Mouse (Mus musculus) embryonic facial prominence, embryonic 10.5 days (tissue): ENCODE data around the gene Map3k5. TPM values are rescaled to one million over a fixed set of nuclear protein-coding genes. Genes with fewer than 3 reads are reported as not detected.
A peak's percentile ranks its signal among the peaks of the same experiment; 100 is the strongest.

Experiments
- DNase-seq: peaks from one replicate; pipeline ENCODE4 v3.0.0-alpha.2; 2017; ENCODE audit warnings: low spot score
- H3K27ac ChIP-seq: fragments of 300-500 bp; sonication (generic); replicated peaks from 2 replicates; pipeline ENCODE4 v1.5.1; 2016; ENCODE audit warnings: mild to moderate bottlenecking
- H3K27me3 ChIP-seq: fragments of 300-500 bp; sonication (generic); replicated peaks from 2 replicates; pipeline ENCODE4 v1.6.1; 2016; ENCODE audit warnings: low read depth, mild to moderate bottlenecking; ENCODE audit not compliant: poor library complexity, severe bottlenecking
- H3K36me3 ChIP-seq: fragments of 300-500 bp; sonication (generic); replicated peaks from 2 replicates; pipeline ENCODE4 v1.6.1; 2016; ENCODE audit warnings: mild to moderate bottlenecking, moderate library complexity
- H3K4me1 ChIP-seq: fragments of 300-500 bp; sonication (generic); 2 replicates; pipeline ENCODE4 v1.6.1; 2016
- H3K4me3 ChIP-seq: fragments of 300-500 bp; sonication (generic); 2 replicates; pipeline ENCODE4 v1.5.1; 2016; ENCODE audit warnings: mild to moderate bottlenecking, moderate library complexity
- H3K9me3 ChIP-seq: fragments of 300-500 bp; sonication (generic); 2 replicates; pipeline ENCODE4 v1.6.1; 2016; ENCODE audit warnings: mild to moderate bottlenecking
- WGBS: fragments of 180-500 bp; shearing (Covaris S2); methylation state at CpG from one replicate; pipeline ENCODE4 v1.1.7; 2016; 5-methylcytosine and 5-hydroxymethylcytosine counted together
- polyA plus RNA-seq: library from polyadenylated mRNA; unstranded; fragments of >200 nt; fragmentation: Nextera tagmentation; extraction: Ambion mirVana; gene quantifications from 2 replicates; pipeline ENCODE4 v1.2.1, GENCODE M21; 2016

Gene Map3k5
- 0.86 and 1.4 TPM in 2 replicates for polyA plus RNA-seq

DNA sequence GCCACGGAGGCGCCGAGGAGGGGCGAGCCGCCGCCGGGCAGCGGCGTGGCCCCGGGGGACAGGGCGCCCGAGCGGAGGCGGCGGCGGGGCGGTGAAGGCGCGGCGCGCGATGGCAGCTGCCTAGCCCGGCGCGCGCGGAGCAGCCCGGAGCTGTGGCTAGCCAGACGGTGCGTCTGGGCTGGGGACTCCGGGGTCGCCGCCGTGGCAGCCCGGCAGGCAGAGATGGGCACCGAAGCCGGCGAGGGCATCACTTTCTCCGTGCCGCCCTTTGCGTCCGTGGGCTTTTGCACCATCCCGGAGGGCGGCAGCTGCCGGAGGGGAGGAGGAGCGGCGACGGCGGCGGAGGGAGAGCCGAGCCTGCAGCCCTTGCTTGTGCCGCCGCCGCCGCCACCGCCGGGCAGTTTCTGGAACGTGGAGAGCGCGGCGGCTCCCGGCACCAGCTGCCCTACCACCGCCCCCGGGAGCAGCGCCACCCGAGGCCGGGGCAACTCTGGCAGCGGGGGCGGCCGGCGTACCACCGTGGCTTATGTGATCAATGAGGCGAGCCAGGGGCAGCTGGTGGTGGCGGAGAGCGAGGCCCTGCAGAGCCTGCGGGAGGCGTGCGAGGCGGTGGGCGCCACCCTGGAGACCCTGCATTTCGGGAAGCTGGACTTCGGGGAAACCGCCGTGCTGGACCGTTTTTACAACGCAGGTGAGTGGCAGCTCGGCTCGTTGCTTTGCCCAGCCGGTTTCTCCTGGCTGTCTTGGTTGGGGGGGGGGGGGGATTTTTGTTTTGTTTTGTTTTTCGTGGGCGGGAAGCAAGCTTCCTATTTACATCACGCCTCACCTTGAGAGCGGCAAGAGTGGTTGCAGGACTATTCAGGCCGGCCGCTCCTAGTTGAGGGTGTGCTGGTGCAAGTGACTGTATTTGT is at the start of gene Map3k5:
Map3k5 (plus strand) TSS at position 89 of the 911 bp plus-strand sequence.
- peak within 1 kb of the TSS; percentile 82 for H3K27ac ChIP-seq
- DNase-seq, result peak; percentile 79
- H3K4me3 ChIP-seq, result peak within 1 kb of the TSS; percentile 73
- peaks cover 43% of the 10 kb centered on the region for H3K4me1 ChIP-seq
- under 1% methylated on average over 95 of the region's 95 CpGs for WGBS
- no peaks in the 10 kb centered on the region for H3K36me3 ChIP-seq
- H3K27me3 ChIP-seq, result peaks cover 53% of the 10 kb centered on the region
- H3K9me3 ChIP-seq, result no peaks in the 10 kb centered on the region

DNA sequence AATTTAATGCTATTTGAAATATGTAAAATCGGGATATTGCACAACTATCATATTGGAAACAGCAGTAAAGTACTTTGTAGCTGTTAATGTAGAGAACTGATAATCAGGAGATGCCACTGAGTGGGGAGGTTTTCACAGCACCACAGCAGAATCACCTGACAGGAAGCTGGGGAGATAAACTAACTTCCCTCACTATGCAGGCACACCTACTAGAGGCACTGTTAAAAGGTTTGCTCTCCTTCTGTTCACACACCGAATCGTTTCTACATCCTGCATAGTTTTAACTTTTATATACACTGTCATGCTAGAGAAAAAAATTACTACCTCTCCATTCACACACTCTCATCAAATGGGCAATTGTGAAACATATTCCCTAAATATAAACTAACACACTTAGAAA is 48.0 kb upstream of the Map3k5 start:
- peaks cover 21% of the 10 kb centered on the region for H3K36me3 ChIP-seq
- no peaks in the 10 kb centered on the region for H3K4me1 ChIP-seq
- DNase-seq, result no peak
- WGBS, result 90% methylated on average over 3 of the region's 3 CpGs
- no peaks in the 10 kb centered on the region for H3K9me3 ChIP-seq
- no peak overlapping the region for H3K27ac ChIP-seq
- no peaks in the 10 kb centered on the region for H3K27me3 ChIP-seq
- no peak overlapping the region for H3K4me3 ChIP-seq

DNA sequence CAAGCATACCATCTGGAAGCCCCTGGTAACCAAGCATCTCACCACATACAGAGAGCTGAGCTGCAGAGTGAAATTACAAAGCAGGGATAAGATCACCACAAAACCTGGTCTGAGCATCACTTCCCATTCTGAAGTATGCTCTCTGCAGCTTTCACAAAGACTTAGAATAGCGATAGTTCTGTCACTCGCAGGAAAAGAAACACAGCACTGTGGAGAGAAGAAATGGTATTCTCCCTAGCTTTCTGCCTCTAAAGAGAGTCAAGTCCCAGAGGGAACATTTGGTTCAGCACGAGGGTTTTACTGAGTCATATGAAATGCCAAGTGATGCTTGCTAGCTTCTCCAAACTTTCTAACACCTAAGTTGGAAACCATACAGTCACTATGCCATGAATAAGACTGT is 44.4 kb upstream of the Map3k5 start:
- DNase-seq, result no peak
- Histone ChIP-seq H3K36me3 (peaks cover 12% of the 10 kb centered on the region), H3K9me3 (no peaks in the 10 kb centered on the region), H3K4me1 (no peaks in the 10 kb centered on the region), H3K4me3 (no peak overlapping the region), H3K27me3 (no peaks in the 10 kb centered on the region), H3K27ac (no peak overlapping the region)
- WGBS, result 84% methylated on average over 3 of the region's 3 CpGs

DNA sequence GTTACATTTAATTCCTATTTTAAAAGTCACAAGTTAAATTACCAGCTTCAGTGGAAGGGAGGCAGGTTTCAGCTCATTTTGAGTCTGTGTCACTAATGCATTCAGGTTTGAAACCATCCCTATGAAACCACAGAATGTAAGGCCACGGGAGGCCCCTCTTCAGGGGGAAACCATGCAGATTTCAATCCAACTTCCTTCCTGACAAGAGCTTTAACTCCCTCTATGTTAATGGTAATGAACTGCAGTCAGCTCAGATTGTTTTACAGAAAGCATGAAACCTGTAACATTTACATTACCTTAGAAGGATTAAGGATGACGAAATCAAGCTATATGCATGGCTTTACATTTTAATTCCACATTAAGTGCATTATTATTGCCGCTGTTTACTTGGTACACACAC is 42.6 kb upstream of the Map3k5 start:
- no peak for DNase-seq
- Histone ChIP-seq H3K4me3 (no peak overlapping the region), H3K27ac (no peak overlapping the region), H3K9me3 (no peaks in the 10 kb centered on the region), H3K27me3 (no peaks in the 10 kb centered on the region), H3K36me3 (peaks cover 12% of the 10 kb centered on the region), H3K4me1 (no peaks in the 10 kb centered on the region)
- 53% methylated on average over 3 of the region's 3 CpGs for WGBS

DNA sequence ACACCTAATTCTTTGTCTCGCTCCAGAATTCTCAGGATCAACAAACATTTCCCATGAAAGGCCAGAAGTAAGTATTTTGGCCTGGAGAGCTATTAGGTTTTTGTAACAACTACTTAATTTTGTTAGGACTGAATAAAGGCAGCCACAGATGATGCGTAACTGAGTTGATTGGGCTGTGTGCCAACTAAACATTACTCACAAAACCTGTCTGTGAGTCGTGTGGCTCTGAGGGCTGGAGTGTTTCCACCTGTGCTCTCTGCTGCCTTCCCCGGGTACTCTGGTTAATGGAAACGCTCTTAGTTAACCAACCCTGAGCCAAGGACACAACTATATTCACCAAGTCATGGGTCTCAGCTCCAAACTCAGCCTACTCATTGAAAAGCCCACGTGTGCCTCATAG is 41.1 kb upstream of the Map3k5 start:
- H3K27me3 ChIP-seq, result no peaks in the 10 kb centered on the region
- H3K27ac ChIP-seq, result no peak overlapping the region
- H3K4me3 ChIP-seq, result no peak overlapping the region
- no peak for DNase-seq
- H3K4me1 ChIP-seq, result no peaks in the 10 kb centered on the region
- WGBS, result 84% methylated on average over 6 of the region's 6 CpGs
- no peaks in the 10 kb centered on the region for H3K9me3 ChIP-seq
- H3K36me3 ChIP-seq, result peaks cover 12% of the 10 kb centered on the region

DNA sequence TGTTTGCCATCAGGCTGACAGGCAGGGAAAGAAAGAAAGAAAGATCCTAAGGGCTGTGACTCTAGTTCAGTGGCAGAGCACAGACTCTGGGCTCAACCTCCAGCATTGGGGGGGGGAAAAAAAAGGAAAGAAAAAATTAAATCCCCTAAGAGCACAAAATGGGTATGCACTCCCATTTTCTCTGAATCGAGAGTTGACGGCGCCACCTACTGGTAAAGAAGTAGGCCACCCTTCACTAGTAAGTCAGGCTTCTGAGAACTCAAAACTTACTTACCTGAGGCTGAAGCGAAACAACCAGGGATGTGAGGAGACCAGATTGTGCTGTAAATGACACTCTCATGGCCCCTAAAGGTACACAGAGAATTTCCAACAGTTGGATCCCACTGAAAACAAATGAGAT is 40.3 kb upstream of the Map3k5 start:
- Histone ChIP-seq H3K4me3 (no peak overlapping the region), H3K4me1 (no peaks in the 10 kb centered on the region), H3K27me3 (no peaks in the 10 kb centered on the region), H3K9me3 (no peaks in the 10 kb centered on the region), H3K36me3 (peaks cover 6% of the 10 kb centered on the region), H3K27ac (no peak overlapping the region)
- peak; percentile 41 for DNase-seq
- 19% methylated on average over 4 of the region's 4 CpGs for WGBS

DNA sequence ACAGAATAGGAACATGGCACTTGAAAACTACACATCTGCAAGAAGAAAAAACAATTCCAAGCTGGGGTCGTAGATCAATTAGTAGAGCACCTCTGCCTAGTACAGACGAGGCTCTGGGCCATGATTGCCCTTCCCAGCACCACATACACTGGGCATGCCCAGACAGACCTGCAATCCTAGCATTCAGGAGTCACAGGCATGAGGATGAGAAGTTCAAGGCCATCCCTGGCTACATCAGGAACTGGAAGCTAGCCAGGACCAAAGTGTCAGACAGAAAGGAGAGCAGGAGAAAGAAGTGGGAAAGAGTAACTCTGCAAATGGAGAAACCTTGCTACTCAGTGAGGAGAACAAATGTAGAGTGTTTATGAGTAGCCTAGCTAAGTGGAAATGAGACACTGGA is 34.1 kb upstream of the Map3k5 start:
- DNase-seq, result no peak
- no peaks in the 10 kb centered on the region for H3K9me3 ChIP-seq
- no peak overlapping the region for H3K27ac ChIP-seq
- no peak overlapping the region for H3K4me3 ChIP-seq
- H3K27me3 ChIP-seq, result no peaks in the 10 kb centered on the region
- no peaks in the 10 kb centered on the region for H3K4me1 ChIP-seq
- WGBS, result 76% methylated on average over 2 of the region's 2 CpGs
- peaks cover 10% of the 10 kb centered on the region; the same call in 1 of the 2 replicates for H3K36me3 ChIP-seq

DNA sequence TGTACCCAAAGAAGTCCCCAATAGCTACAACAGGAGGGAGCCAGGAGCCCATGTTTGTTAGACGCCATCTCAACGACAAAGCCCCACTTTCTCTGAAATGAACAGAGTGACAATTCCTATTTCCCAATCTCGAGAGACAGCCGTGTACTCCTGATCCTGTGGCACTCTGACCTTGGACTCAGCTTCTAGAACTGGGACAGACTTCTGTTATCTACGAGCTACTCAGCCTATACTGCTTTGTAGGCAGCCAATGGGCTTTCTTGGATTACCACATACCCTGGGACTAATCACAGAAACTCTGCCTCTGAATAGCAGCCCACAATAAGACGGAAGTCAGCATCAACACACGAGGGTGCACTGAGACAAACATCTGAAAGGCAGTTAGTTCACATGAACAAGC is 32.3 kb upstream of the Map3k5 start:
- Histone ChIP-seq H3K4me1 (no peaks in the 10 kb centered on the region), H3K27me3 (no peaks in the 10 kb centered on the region), H3K4me3 (no peak overlapping the region), H3K9me3 (no peaks in the 10 kb centered on the region), H3K27ac (no peak overlapping the region), H3K36me3 (peaks cover 10% of the 10 kb centered on the region; the same call in 1 of the 2 replicates)
- no peak for DNase-seq
- WGBS, result 83% methylated on average over 7 of the region's 7 CpGs

DNA sequence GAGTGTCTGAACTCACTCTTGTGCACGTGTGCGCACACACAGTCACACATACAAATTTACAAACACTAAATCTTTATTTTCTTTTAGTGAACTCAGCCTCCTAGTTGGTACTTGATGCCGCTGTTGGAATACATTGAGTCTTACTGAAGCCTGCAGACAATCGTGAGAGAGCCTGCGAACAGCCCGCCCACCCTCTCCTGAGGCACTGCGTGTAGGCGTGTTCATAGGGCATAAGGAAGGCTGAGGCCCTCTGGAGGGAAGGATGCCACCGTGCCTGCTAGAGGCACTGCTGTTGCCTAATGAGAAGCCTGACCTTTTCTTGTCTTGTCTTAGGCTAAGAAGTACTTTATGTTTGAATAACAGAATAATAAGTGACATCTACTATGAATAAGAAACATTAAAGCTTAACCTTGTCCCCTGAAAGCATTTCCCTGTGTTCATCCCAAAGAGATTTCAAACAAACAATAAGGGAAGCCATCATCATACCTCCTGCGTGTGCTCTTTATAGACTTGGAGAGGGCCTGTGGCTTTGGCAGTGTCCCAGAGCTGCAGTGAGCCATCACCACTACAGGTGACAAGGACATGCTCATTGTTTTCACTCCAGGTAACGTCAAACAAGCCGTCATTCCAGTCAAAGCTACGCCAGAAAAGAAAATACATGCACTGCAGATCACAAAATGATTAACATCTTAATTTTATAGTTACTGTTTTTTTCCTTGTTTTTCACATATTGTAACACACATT is 30.0 kb upstream of the Map3k5 start:
- Histone ChIP-seq H3K4me1 (no peaks in the 10 kb centered on the region), H3K27me3 (peaks cover 4% of the 10 kb centered on the region; the same call in 1 of the 2 replicates), H3K4me3 (no peak overlapping the region), H3K27ac (no peak overlapping the region), H3K36me3 (peaks cover 10% of the 10 kb centered on the region; the same call in 1 of the 2 replicates), H3K9me3 (no peaks in the 10 kb centered on the region)
- 86% methylated on average over 13 of the region's 13 CpGs for WGBS
- DNase-seq, result no peak

DNA sequence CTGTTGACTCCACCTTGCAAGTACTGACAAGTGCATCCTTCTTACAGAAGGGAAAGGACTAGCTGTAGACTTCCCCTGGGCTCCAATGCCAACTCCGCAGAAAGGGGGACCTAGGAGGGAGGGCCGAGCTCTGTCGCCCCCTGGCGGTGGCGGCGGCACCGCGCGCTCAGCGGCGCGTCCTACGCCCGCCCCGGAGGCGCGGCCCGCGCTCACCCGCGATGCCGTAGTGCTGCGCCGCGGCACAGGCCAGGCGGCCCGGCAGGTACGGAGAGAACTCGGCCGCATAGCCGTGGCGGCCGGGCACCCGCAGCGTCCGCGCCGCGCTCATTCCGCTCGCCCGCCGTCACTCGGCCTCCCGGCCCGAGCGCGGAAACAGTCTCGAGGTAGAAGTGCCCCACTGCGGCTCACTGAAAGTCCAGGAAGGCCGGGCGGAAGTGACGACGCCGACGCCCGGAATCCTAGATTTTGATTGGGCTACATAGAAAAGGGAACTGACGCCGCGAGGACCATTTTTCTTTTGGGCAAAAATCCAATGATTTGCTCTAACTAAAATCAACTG is 26.9 kb upstream of the Map3k5 start, which contains the start of gene Pex7:
Pex7 (minus strand) TSS at position 444 of the 559 bp plus-strand sequence.
- 0 out of 2 replicates have a peak, but pooled peaks cover 2% of the 10 kb centered on the region for H3K36me3 ChIP-seq
- H3K4me3 ChIP-seq, result peak within 1 kb of the TSS; percentile 81
- H3K9me3 ChIP-seq, result no peaks in the 10 kb centered on the region
- DNase-seq, result peak; percentile 93
- no peaks in the 10 kb centered on the region for H3K4me1 ChIP-seq
- WGBS, result under 1% methylated on average over 60 of the region's 60 CpGs
- H3K27ac ChIP-seq, result peak within 1 kb of the TSS; percentile 98
- peaks cover 5% of the 10 kb centered on the region; the same call in 1 of the 2 replicates for H3K27me3 ChIP-seq

DNA sequence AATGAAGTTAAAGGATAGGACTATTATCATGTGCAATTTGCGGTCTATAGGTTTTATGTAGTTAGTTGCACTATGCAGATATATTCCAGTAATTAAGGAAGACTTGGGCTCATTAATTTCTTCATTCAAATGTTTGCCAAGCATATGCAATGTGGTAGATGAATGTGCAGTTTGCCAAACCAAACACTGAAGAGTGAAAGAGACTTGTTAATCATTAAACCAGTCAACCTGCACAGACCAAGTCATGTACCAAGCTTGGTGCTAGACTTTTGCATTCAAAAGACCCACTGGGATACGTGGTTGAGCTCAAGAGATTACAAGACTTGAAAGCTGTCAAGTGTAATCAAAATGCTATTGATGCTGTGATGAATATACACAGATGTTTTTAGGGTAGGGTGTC is 26.2 kb upstream of the Map3k5 start:
- H3K27ac ChIP-seq, result no peak overlapping the region
- H3K4me1 ChIP-seq, result no peaks in the 10 kb centered on the region
- 0 out of 2 replicates have a peak, but pooled peaks cover 2% of the 10 kb centered on the region for H3K36me3 ChIP-seq
- no peaks in the 10 kb centered on the region for H3K9me3 ChIP-seq
- DNase-seq, result no peak
- peaks cover 5% of the 10 kb centered on the region; the same call in 1 of the 2 replicates for H3K27me3 ChIP-seq
- no peak overlapping the region for H3K4me3 ChIP-seq
- WGBS, result 77% methylated on average over 2 of the region's 2 CpGs

DNA sequence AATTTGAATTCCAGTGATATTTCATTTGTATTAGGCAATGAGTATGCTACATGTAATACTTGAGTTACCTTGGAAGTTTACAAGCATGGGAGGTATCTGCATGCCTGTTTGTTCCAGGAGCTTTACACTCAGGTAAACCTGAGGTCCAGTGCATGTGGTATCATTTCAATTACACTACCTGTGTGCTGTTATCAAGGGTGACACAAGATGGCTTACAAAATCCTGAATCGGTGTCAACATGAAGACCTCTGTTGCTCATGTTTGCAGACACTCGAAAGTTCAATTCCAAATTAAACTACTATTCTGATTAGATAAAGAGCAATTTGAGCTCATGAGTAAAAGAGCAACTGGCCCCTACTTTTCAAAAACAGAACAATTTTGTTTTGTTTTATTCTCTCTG is 23.8 kb upstream of the Map3k5 start:
- WGBS, result 89% methylated on average over 2 of the region's 2 CpGs
- no peaks in the 10 kb centered on the region for H3K4me1 ChIP-seq
- H3K9me3 ChIP-seq, result no peaks in the 10 kb centered on the region
- H3K27ac ChIP-seq, result no peak overlapping the region
- peaks cover 5% of the 10 kb centered on the region; the same call in 1 of the 2 replicates for H3K27me3 ChIP-seq
- no peak for DNase-seq
- H3K4me3 ChIP-seq, result no peak overlapping the region
- no peaks in the 10 kb centered on the region for H3K36me3 ChIP-seq
